Mouse (Mus musculus): ENCODE data around the gene Bahcc1. TPM values are rescaled to one million over a fixed set of nuclear protein-coding genes. Genes with fewer than 3 reads are reported as not detected.

Bahcc1 gene
- polyA plus RNA-seq, 1 experiment from 2014 or later, result 24.0 TPM

GRCm38 (mm10) chr11:120253646-120254315, 21.0 kb downstream of the Bahcc1 start:
- 86% methylated on average over 13 of the region's 13 CpGs for WGBS
- H3K4me1 ChIP-seq, result peaks cover 91% of the 10 kb centered on the region
- 0 out of 2 replicates have a peak overlapping the region, but pooled peaks have one; percentile 56 for H3K27ac ChIP-seq
- H3K9ac ChIP-seq, result no peak overlapping the region
- no peak overlapping the region for H3K4me3 ChIP-seq (replicated peaks)
- H3K27me3 ChIP-seq, result no peaks in the 10 kb centered on the region
- H3K36me3 ChIP-seq (replicated peaks), result peaks cover 9% of the 10 kb centered on the region
- no peaks in the 10 kb centered on the region for H3K9me3 ChIP-seq
- no peak overlapping the region for H3K4me2 ChIP-seq
- ATAC-seq (ENCODE audit: low FRiP score), result no peak

- 71% methylated on average over 11 of the region's 11 CpGs for WGBS
- Histone ChIP-seq H3K9ac (no peak overlapping the region), H3K4me3 (replicated peaks) (no peak overlapping the region), H3K27ac (peak overlapping the region; percentile 47), H3K9me3 (no peaks in the 10 kb centered on the region), H3K4me2 (no peak overlapping the region), H3K4me1 (peaks cover 93% of the 10 kb centered on the region), H3K36me3 (replicated peaks) (0 out of 2 replicates have a peak, but pooled peaks cover 12% of the 10 kb centered on the region), H3K27me3 (no peaks in the 10 kb centered on the region; the same call in 1 of the 2 replicates)
- no peak for ATAC-seq (ENCODE audit: low FRiP score)
Observed at GRCm38 (mm10) chr11:120254420-120254819, 21.7 kb downstream of the Bahcc1 start.

- Histone ChIP-seq H3K9ac (no peak overlapping the region), H3K27ac (peak overlapping the region; percentile 47), H3K36me3 (replicated peaks) (peaks cover 17% of the 10 kb centered on the region; the same call in 1 of the 2 replicates), H3K4me2 (no peak overlapping the region), H3K4me1 (peaks cover 97% of the 10 kb centered on the region), H3K4me3 (replicated peaks) (no peak overlapping the region), H3K27me3 (no peaks in the 10 kb centered on the region; the same call in 1 of the 2 replicates), H3K9me3 (no peaks in the 10 kb centered on the region)
- no peak for ATAC-seq (ENCODE audit: low FRiP score)
- 67% methylated on average over 6 of the region's 6 CpGs for WGBS
Observed at GRCm38 (mm10) chr11:120255038-120255437, 22.3 kb downstream of the Bahcc1 start.

DNA sequence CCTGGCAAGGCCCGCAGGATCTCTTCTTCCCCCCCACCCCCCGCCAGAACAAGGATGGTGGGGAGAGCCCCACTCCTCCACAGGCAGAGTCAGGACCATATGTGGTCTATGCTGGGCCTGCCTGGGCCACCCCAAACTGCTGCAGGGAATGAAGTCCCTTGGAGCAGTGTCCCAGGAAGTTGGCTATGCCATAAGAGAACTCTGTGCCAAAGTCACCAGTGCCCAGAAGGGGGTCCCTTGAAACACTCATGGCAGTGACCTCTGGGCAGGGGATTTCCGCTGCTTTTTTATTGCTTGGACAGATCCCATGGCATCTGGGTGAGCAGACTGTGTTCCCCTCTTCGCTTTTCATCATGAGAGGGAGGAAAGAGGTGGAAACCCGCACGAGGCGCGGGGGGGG, 22.8 kb downstream of the Bahcc1 start:
- no peaks in the 10 kb centered on the region for H3K9me3 ChIP-seq
- no peak overlapping the region for H3K4me2 ChIP-seq
- peaks cover 18% of the 10 kb centered on the region; the same call in 1 of the 2 replicates for H3K36me3 ChIP-seq (replicated peaks)
- no peak overlapping the region for H3K4me3 ChIP-seq (replicated peaks)
- no peak for ATAC-seq (ENCODE audit: low FRiP score)
- H3K4me1 ChIP-seq, result peaks cover 97% of the 10 kb centered on the region
- no peak overlapping the region for H3K27ac ChIP-seq
- 73% methylated on average over 6 of the region's 8 CpGs for WGBS
- H3K9ac ChIP-seq, result no peak overlapping the region; the same call in 1 of the 2 replicates
- H3K27me3 ChIP-seq, result no peaks in the 10 kb centered on the region; the same call in 1 of the 2 replicates

DNA sequence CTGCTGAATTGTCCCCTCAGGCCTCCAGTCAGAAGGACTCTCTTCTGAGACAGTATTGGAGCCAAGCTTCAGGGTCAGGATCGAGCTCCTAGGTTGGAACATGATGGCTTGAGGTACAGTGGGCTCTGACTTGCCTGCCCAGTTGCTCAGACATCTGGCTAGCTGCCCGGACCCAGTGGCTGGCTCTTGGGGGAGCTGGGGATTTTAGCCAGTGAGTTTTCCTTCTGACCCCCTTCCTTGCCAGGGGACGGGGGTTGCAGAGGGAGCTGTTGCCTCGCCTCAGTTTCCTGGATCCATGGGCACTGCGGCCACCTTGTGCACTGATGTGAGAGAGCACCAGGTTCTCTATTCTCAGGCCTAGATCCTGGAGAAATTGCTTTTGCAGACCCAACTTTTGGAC, 23.4 kb downstream of the Bahcc1 start:
- ATAC-seq (ENCODE audit: low FRiP score), result no peak
- H3K9ac ChIP-seq, result peak overlapping the region; percentile 7; the same call in 1 of the 2 replicates
- H3K36me3 ChIP-seq (replicated peaks), result peaks cover 20% of the 10 kb centered on the region; the same call in 1 of the 2 replicates
- H3K27ac ChIP-seq, result no peak overlapping the region
- H3K9me3 ChIP-seq, result no peaks in the 10 kb centered on the region
- peaks cover 97% of the 10 kb centered on the region for H3K4me1 ChIP-seq
- H3K4me3 ChIP-seq (replicated peaks), result no peak overlapping the region
- no peaks in the 10 kb centered on the region; the same call in 1 of the 2 replicates for H3K27me3 ChIP-seq
- H3K4me2 ChIP-seq, result 0 out of 2 replicates have a peak overlapping the region, but pooled peaks have one; percentile 15
- WGBS, result 81% methylated on average over 5 of the region's 5 CpGs

- Histone ChIP-seq H3K9me3 (no peaks in the 10 kb centered on the region), H3K4me1 (peaks cover 97% of the 10 kb centered on the region), H3K4me3 (replicated peaks) (no peak overlapping the region), H3K4me2 (0 out of 2 replicates have a peak overlapping the region, but pooled peaks have one; percentile 15), H3K27ac (no peak overlapping the region), H3K36me3 (replicated peaks) (peaks cover 20% of the 10 kb centered on the region; the same call in 1 of the 2 replicates), H3K27me3 (no peaks in the 10 kb centered on the region; the same call in 1 of the 2 replicates), H3K9ac (0 out of 2 replicates have a peak overlapping the region, but pooled peaks have one; percentile 7)
- no peak for ATAC-seq (ENCODE audit: low FRiP score)
- WGBS, result 67% methylated on average over 10 of the region's 10 CpGs
Observed at GRCm38 (mm10) chr11:120256543-120256942, 23.8 kb downstream of the Bahcc1 start.

DNA sequence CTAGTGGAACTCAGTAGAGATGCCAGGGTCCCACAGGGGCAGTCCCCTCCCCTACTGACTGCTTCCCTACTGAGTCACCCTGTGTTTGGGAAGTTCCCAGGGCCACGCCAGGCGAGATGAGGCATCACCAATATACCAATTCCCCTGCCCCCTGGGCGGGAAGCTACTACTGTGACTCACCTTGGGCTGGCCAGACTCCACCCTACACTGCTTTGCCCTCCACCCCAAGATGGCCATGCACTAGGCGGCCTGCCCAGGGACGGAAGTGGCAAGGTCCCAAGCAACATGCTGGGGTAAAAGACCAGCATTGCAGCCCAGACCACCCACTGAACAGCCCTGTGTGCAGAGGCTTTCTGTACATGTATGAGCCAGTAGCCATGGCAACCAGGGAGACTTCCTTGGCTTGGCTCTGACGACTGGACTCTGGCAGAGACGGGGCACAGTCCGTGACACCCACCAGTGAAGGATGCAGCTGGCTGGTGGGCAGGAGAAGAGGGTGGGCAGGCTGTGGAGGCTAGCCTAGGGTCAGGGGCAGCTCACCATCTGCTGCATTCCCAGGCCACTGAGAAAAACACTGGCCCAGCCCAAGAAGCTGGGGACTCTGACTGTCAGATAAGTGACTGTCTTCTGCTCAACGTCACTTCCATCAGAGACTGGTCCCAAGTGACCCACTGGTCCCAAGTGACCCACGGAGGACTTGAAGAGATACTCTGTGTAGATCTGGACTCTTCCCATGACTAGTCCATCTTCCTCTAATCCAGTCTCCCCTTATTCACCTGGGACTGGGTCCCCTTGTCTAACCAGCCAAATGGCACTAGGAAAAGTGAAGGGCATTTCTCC, 24.5 kb downstream of the Bahcc1 start:
- Histone ChIP-seq H3K36me3 (replicated peaks) (peaks cover 20% of the 10 kb centered on the region; the same call in 1 of the 2 replicates), H3K9ac (no peak overlapping the region), H3K4me3 (replicated peaks) (no peak overlapping the region), H3K9me3 (no peaks in the 10 kb centered on the region), H3K27ac (no peak overlapping the region), H3K4me1 (peaks cover 97% of the 10 kb centered on the region), H3K27me3 (no peaks in the 10 kb centered on the region; the same call in 1 of the 2 replicates), H3K4me2 (no peak overlapping the region; the same call in 1 of the 2 replicates)
- 65% methylated on average over 10 of the region's 10 CpGs for WGBS
- ATAC-seq (ENCODE audit: low FRiP score), result no peak

- 96% methylated on average over 13 of the region's 13 CpGs for WGBS
- Histone ChIP-seq H3K9me3 (no peaks in the 10 kb centered on the region), H3K27me3 (no peaks in the 10 kb centered on the region; the same call in 1 of the 2 replicates), H3K36me3 (replicated peaks) (peaks cover 19% of the 10 kb centered on the region; the same call in 1 of the 2 replicates), H3K4me3 (replicated peaks) (no peak overlapping the region), H3K4me1 (peaks cover 97% of the 10 kb centered on the region), H3K27ac (no peak overlapping the region), H3K9ac (no peak overlapping the region), H3K4me2 (no peak overlapping the region)
- no peak for ATAC-seq (ENCODE audit: low FRiP score)
Observed at GRCm38 (mm10) chr11:120257911-120258310, 25.2 kb downstream of the Bahcc1 start.

- H3K27ac ChIP-seq, result peak overlapping the region; percentile 16
- no peak overlapping the region for H3K9ac ChIP-seq
- no peaks in the 10 kb centered on the region; the same call in 1 of the 2 replicates for H3K27me3 ChIP-seq
- no peak overlapping the region for H3K4me3 ChIP-seq (replicated peaks)
- H3K4me2 ChIP-seq, result no peak overlapping the region
- H3K9me3 ChIP-seq, result no peaks in the 10 kb centered on the region
- H3K36me3 ChIP-seq (replicated peaks), result peaks cover 28% of the 10 kb centered on the region
- ATAC-seq (ENCODE audit: low FRiP score), result no peak
- H3K4me1 ChIP-seq, result peaks cover 99% of the 10 kb centered on the region
- WGBS, result 73% methylated on average over 12 of the region's 12 CpGs
Observed at GRCm38 (mm10) chr11:120258896-120259689, 26.3 kb downstream of the Bahcc1 start.

- ATAC-seq (ENCODE audit: low FRiP score), result no peak
- no peak overlapping the region for H3K4me3 ChIP-seq (replicated peaks)
- peak overlapping the region; percentile 68 for H3K27ac ChIP-seq
- no peak overlapping the region for H3K9ac ChIP-seq
- H3K9me3 ChIP-seq, result no peaks in the 10 kb centered on the region
- H3K36me3 ChIP-seq (replicated peaks), result peaks cover 28% of the 10 kb centered on the region
- 64% methylated on average over 25 of the region's 25 CpGs for WGBS
- no peak overlapping the region for H3K4me2 ChIP-seq
- H3K27me3 ChIP-seq, result no peaks in the 10 kb centered on the region; the same call in 1 of the 2 replicates
- H3K4me1 ChIP-seq, result peaks cover 99% of the 10 kb centered on the region
Observed at GRCm38 (mm10) chr11:120259792-120260768, 27.3 kb downstream of the Bahcc1 start.

DNA sequence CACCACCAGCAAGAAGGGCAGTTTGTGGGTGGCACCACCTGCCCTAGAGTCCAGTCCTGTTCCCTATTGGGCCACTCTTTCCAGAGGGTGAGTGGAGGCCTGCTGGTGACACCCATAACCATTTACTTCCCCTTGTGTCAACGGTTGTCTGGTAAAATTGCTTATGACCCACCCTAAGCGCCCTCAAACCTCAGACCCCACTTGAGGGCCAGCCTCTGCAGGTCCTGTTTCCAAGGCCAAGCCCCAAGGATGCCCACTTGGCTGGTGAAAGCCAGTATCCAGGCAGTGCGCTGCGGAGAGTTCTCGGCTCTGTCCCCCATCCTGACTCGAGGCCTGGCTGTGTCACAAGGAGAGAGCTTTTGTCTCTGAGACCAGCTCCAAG, 28.0 kb downstream of the Bahcc1 start:
- Histone ChIP-seq H3K9ac (no peak overlapping the region), H3K4me3 (replicated peaks) (no peak overlapping the region), H3K36me3 (replicated peaks) (peaks cover 28% of the 10 kb centered on the region)

More for the DNA sequence above, 28.0 kb downstream of the Bahcc1 start:
- Histone ChIP-seq H3K4me1 (peaks cover 99% of the 10 kb centered on the region), H3K27me3 (no peaks in the 10 kb centered on the region; the same call in 1 of the 2 replicates), H3K27ac (peak overlapping the region; percentile 68), H3K9me3 (no peaks in the 10 kb centered on the region), H3K4me2 (no peak overlapping the region)
- ATAC-seq (ENCODE audit: low FRiP score), result no peak
- WGBS, result 76% methylated on average over 6 of the region's 6 CpGs

Data from forebrain, embryonic 12.5 days (tissue).